9 mouse cellular contexts compared by ENCODE assay signal in genomic region chr3:102194291-102195051, GRCm38 (mm10). TPM values are rescaled to one million over a fixed set of nuclear protein-coding genes. Genes with fewer than 3 reads are reported as not detected.
DNase-seq lines count a peak whose midpoint lies in the region; ATAC-seq lines count a peak whose summit lies in the region.
"Had no signal": no experiment of that assay in that cellular context is flagged by ENCODE, and none has a peak within 500 bp of the region (broad histone marks: within the 10 kb centered on the region; RNA-seq: fewer than 3 reads in every experiment).

No protein-coding gene starts in this region.

- no peaks in the 10 kb centered on the region for H3K9me3 ChIP-seq in heart, embryonic 16.5 days (replicated peaks; ENCODE audit: control insufficient read depth, low read length)
- no peaks in the 10 kb centered on the region for H3K9me3 ChIP-seq in midbrain, embryonic 10.5 days (replicated peaks)

- 26% methylated on average over 11 of the region's 11 CpGs for WGBS in heart, embryonic 16.5 days
- 4% methylated on average over 11 of the region's 11 CpGs for WGBS in midbrain, embryonic 10.5 days

- peak overlapping the region; percentile 49 for H3K4me2 ChIP-seq in heart, embryonic 16.5 days (ENCODE audit: low read depth, low read length)

- H3K4me3 ChIP-seq in heart, embryonic 16.5 days (ENCODE audit: low read length) = no peak overlapping the region
- peak overlapping the region; percentile 41 for H3K4me3 ChIP-seq in midbrain, embryonic 10.5 days
- H3K4me3 ChIP-seq: megakaryocyte, embryonic 14.5 days had no signal

- no peaks in the 10 kb centered on the region for H3K36me3 ChIP-seq in heart, embryonic 16.5 days (ENCODE audit: control insufficient read depth, insufficient read depth)
- H3K36me3 ChIP-seq in midbrain, embryonic 10.5 days = 0 out of 2 replicates have a peak, but pooled peaks cover 3% of the 10 kb centered on the region

- peak overlapping the region; percentile 85 for H3K27ac ChIP-seq in heart, embryonic 16.5 days (ENCODE audit: low read length)
- peak overlapping the region; percentile 77 for H3K27ac ChIP-seq in midbrain, embryonic 10.5 days (replicated peaks)

- H3K27me3 ChIP-seq in heart, embryonic 16.5 days (ENCODE audit: control insufficient read depth, insufficient read depth, low read length) = no peaks in the 10 kb centered on the region
- H3K27me3 ChIP-seq in midbrain, embryonic 10.5 days (ENCODE audit: low read depth, poor library complexity, severe bottlenecking) = peaks cover 93% of the 10 kb centered on the region

- H3K9ac ChIP-seq in heart, embryonic 16.5 days (ENCODE audit: low read length) = peak overlapping the region; percentile 39; the same call in 1 of the 2 replicates

- DNase-seq in frontal cortex, postnatal 25 days (ENCODE audit: low spot score in 2 of 2) = no peak
- peak; percentile 56 for DNase-seq in R1 (ENCODE audit: low read depth, low spot score)
- DNase-seq in midbrain, embryonic 10.5 days (ENCODE audit: low spot score) = peak; percentile 57
- DNase-seq in spleen, postnatal 36 days (ENCODE audit: low spot score in 2 of 2) = no peak
- DNase-seq in adrenal gland, postnatal 25 days = no peak
- no peak for DNase-seq in T-cell, adult 2 months (ENCODE audit: low spot score)

- peak; percentile 38; the same call in 1 of the 2 replicates for ATAC-seq in frontal cortex, adult (ENCODE audit: low TSS enrichment)
- no peak for ATAC-seq in heart, embryonic 16.5 days (replicated peaks; ENCODE audit: extremely low read depth, insufficient read depth, low FRiP score)

- peaks cover 70% of the 10 kb centered on the region for H3K4me1 ChIP-seq in heart, embryonic 16.5 days (ENCODE audit: control insufficient read depth, insufficient read depth, low read length)
- H3K4me1 ChIP-seq in midbrain, embryonic 10.5 days = peaks cover 94% of the 10 kb centered on the region

RNA-seq across cellular contexts. Expression of gene Vangl1, which starts 10.0 kb away (rescaled TPM):
- 22.9 and 25.3 TPM in 2 replicates for polyA plus RNA-seq in heart, embryonic 16.5 days (2015; fragmentation: Nextera tagmentation; extraction: Ambion mirVana)
- polyA plus RNA-seq in midbrain, embryonic 10.5 days (2016; fragmentation: Nextera tagmentation; extraction: Ambion mirVana) = 11.0 and 13.1 TPM in 2 replicates
- 29.7 and 38.9 TPM in 2 replicates for total RNA-seq in adrenal gland, postnatal 25 days (2021)

Comparison
In these comparisons a context has a peak if more than half of its experiments do, and no peak if none do; other contexts are left out.
1. DNase-seq: peak in R1 (single experiment) and midbrain, embryonic 10.5 days (single experiment); none in frontal cortex, postnatal 25 days (0 of 2), spleen, postnatal 36 days (0 of 2), adrenal gland, postnatal 25 days (single experiment) and T-cell, adult 2 months (single experiment).